Mouse (Mus musculus): ENCODE results near the gene Rogdi.

DNA sequence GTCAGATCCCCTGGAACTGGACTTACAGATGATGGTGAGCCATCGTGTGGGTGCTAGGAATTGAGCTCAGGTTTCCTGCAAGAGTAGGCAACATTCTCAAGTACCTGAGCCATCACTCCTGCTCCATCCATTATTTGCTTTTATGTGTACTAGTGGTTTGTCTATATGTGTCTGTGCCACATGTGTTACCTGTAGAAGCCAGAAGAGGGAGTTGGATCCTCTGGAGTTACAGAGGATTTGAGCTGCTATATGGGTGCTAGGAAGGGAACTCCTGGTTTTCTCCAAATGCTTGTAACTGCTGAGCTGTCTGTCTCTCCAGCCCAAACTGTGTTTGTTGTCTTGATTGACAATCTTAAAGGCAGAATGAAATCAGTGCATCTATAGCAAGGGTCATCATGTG is 44.8 kb upstream of the Rogdi start:
- TF ChIP-seq CTCF (IDR thresholded peaks at IDR 0.05; ENCODE audit: low read depth, low read length), result no peak
- TF ChIP-seq POLR2A (IDR thresholded peaks at IDR 0.05; ENCODE audit: borderline replicate concordance, low read depth, low read length), result no peak
